Mouse (Mus musculus): Measurements from ENCODE around the gene Por.

The Por gene

GRCm38 (mm10) chr5:135778471-135779445, 108.9 kb downstream of the Por start, which contains the start of gene Mdh2:
TSS of gene Mdh2 (plus strand) at chr5:135778480.
- peak; percentile 100 for DNase-seq

DNA sequence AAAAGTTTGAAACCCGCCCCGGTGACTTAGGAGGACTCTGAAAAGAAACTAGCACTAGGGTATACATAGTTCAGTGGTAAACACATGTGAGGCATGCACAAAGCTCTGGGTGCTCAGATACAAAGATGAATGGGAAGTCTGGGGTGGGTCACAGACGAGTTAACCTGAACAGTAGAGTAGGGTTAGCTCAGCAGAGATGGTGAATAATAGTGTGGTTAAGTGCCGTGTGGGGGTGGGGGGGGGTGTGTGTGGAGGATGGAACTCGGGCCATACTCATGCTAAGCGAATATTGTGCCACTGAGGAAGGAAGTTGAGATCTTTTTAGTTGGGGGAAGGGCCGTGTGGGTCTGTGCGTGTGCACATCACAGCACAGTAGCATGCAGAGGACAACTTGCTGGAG, 110.5 kb downstream of the Por start:
- DNase-seq: no peak

GRCm38 (mm10) chr5:135782901-135783300, 113.1 kb downstream of the Por start:
- DNase-seq: no peak
